Mouse (Mus musculus) naive thymus-derived CD4-positive, alpha-beta T cell, adult 2 months (primary cell): ENCODE data around the gene Clec11a.
A peak's percentile ranks its signal among the peaks of the same experiment; 100 is the strongest.

Source experiments
- DNase-seq: peaks from one replicate; pipeline ENCODE4 v3.0.0-alpha.2; 2011; ENCODE audit warnings: low read depth

Gene Clec11a

GRCm38 (mm10) chr7:44306516-44307240 is at the start of gene Clec11a:
Gene Clec11a (minus strand): TSS chr7:44306902.
- no peak for DNase-seq

GRCm38 (mm10) chr7:44355411-44355810 is 48.7 kb upstream of the Clec11a start:
- DNase-seq: no peak

- DNase-seq: no peak
Observed at GRCm38 (mm10) chr7:44353601-44354340, 47.1 kb upstream of the Clec11a start.

GRCm38 (mm10) chr7:44352750-44353600 is 46.3 kb upstream of the Clec11a start:
- no peak for DNase-seq

GRCm38 (mm10) chr7:44351881-44352749 is 45.4 kb upstream of the Clec11a start:
- no peak for DNase-seq

- peak; percentile 84 for DNase-seq
Observed at GRCm38 (mm10) chr7:44350957-44351711, 44.4 kb upstream of the Clec11a start.

GRCm38 (mm10) chr7:44349043-44349442 is 42.3 kb upstream of the Clec11a start:
- no peak for DNase-seq

- DNase-seq: peak; percentile 38
Observed at GRCm38 (mm10) chr7:44344622-44345021, 37.9 kb upstream of the Clec11a start.

- no peak for DNase-seq
Observed at GRCm38 (mm10) chr7:44343459-44344015, 36.8 kb upstream of the Clec11a start.

GRCm38 (mm10) chr7:44341714-44342113 is 35.0 kb upstream of the Clec11a start:
- no peak for DNase-seq

- no peak for DNase-seq
Observed at GRCm38 (mm10) chr7:44341119-44341518, 34.4 kb upstream of the Clec11a start.

- DNase-seq: no peak
Observed at GRCm38 (mm10) chr7:44340226-44340625, 33.5 kb upstream of the Clec11a start.

GRCm38 (mm10) chr7:44337121-44337849 is 30.6 kb upstream of the Clec11a start:
- no peak for DNase-seq

- no peak for DNase-seq
Observed at GRCm38 (mm10) chr7:44336046-44337021, 29.6 kb upstream of the Clec11a start.

GRCm38 (mm10) chr7:44335031-44335878 is 28.6 kb upstream of the Clec11a start:
- DNase-seq: no peak

GRCm38 (mm10) chr7:44334139-44334538 is 27.4 kb upstream of the Clec11a start:
- no peak for DNase-seq

- no peak for DNase-seq
Observed at GRCm38 (mm10) chr7:44332336-44332735, 25.6 kb upstream of the Clec11a start.

GRCm38 (mm10) chr7:44326614-44327013 is 19.9 kb upstream of the Clec11a start:
- no peak for DNase-seq
